Mouse (Mus musculus): ENCODE results near the gene Olfr186. TPM values are rescaled to one million over a fixed set of nuclear protein-coding genes. Genes with fewer than 3 reads are reported as not detected.

Gene Olfr186
- total and polyA plus RNA-seq, 2 experiments from 2014 or later: not detected

DNA sequence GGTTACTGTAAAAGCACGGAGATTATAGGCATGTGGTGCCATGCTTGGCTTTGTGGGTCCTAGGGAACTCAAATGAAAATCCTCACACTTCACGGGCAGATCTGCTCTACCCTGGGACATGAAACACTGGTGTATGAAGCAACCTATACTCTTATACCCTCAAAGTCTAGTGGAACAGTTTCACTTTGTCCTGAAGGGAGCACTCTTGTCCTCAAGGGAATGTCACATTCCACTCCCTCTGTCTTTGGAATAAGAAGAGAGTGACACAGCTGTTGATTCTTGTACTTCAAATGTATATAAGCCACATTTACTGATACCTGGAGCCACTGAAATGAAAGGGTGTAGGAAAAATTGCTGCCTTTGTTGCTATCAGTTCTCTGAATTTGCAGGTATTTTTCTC, 35.0 kb downstream of the Olfr186 start, which contains the start of gene Olfr183:
TSS of gene Olfr183 (plus strand) at position 301 of the 400 bp plus-strand sequence.
- Histone ChIP-seq H3K4me1 (ENCODE audit: control insufficient read depth, insufficient read depth) (no peaks in the 10 kb centered on the region), H3K4me2 (ENCODE audit: low read depth, low read length) (no peak within 1 kb of the TSS), H3K4me3 (ENCODE audit: low read depth, low read length) (no peak within 1 kb of the TSS), H3K27ac (ENCODE audit: low read depth) (no peak within 1 kb of the TSS), H3K9me3 (replicated peaks; ENCODE audit: control insufficient read depth, low read length) (no peaks in the 10 kb centered on the region), H3K36me3 (replicated peaks; ENCODE audit: control insufficient read depth, insufficient read depth, low read length) (no peaks in the 10 kb centered on the region), H3K9ac (replicated peaks; ENCODE audit: low read depth, low read length) (no peak within 1 kb of the TSS), H3K27me3 (ENCODE audit: control insufficient read depth, insufficient read depth, low read length) (no peaks in the 10 kb centered on the region)
- TF ChIP-seq CTCF (IDR thresholded peaks at IDR 0.05; ENCODE audit: low read depth) (no peak), EP300 (IDR thresholded peaks at IDR 0.05; ENCODE audit: low read depth) (no peak)
- 62% methylated on average over 2 of the region's 2 CpGs for WGBS
- no peak for ATAC-seq (ENCODE audit: insufficient read depth, low read depth)
- DNase-seq (ENCODE audit: low spot score): no peak

Other genes starting within 250 kb of the Olfr186 start
- not detected in 2 replicates for gene Olfr173, start 230.0 kb downstream of the Olfr186 start, total RNA-seq (2014; rRNA removed; ENCODE audit: low replicate concordance)
- gene Olfr173, start 230.0 kb downstream of the Olfr186 start, polyA plus RNA-seq (2015; fragmentation: Nextera tagmentation; extraction: Ambion mirVana): not detected in 2 replicates
- not detected in 2 replicates for gene Olfr175-ps1, start 203.5 kb downstream of the Olfr186 start, total RNA-seq (2014; rRNA removed; ENCODE audit: low replicate concordance)
- gene Olfr175-ps1, start 203.5 kb downstream of the Olfr186 start, polyA plus RNA-seq (2015; fragmentation: Nextera tagmentation; extraction: Ambion mirVana): not detected in 2 replicates
- gene Olfr177, start 155.5 kb downstream of the Olfr186 start, total RNA-seq (2014; rRNA removed; ENCODE audit: low replicate concordance): not detected in 2 replicates
- not detected in 2 replicates for gene Olfr177, start 155.5 kb downstream of the Olfr186 start, polyA plus RNA-seq (2015; fragmentation: Nextera tagmentation; extraction: Ambion mirVana)
- gene Olfr178, start 138.2 kb downstream of the Olfr186 start, total RNA-seq (2014; rRNA removed; ENCODE audit: low replicate concordance): not detected in 2 replicates
- not detected in 2 replicates for gene Olfr178, start 138.2 kb downstream of the Olfr186 start, polyA plus RNA-seq (2015; fragmentation: Nextera tagmentation; extraction: Ambion mirVana)
- not detected in 2 replicates for gene Olfr181, start 101.5 kb downstream of the Olfr186 start, total RNA-seq (2014; rRNA removed; ENCODE audit: low replicate concordance)
- not detected in 2 replicates for gene Olfr181, start 101.5 kb downstream of the Olfr186 start, polyA plus RNA-seq (2015; fragmentation: Nextera tagmentation; extraction: Ambion mirVana)
- gene Olfr180, start 100.9 kb downstream of the Olfr186 start, total RNA-seq (2014; rRNA removed; ENCODE audit: low replicate concordance): not detected in 2 replicates
- gene Olfr180, start 100.9 kb downstream of the Olfr186 start, polyA plus RNA-seq (2015; fragmentation: Nextera tagmentation; extraction: Ambion mirVana): not detected in 2 replicates
- gene Olfr183, start 34.9 kb downstream of the Olfr186 start, total RNA-seq (2014; rRNA removed; ENCODE audit: low replicate concordance): not detected in 2 replicates
- not detected in 2 replicates for gene Olfr183, start 34.9 kb downstream of the Olfr186 start, polyA plus RNA-seq (2015; fragmentation: Nextera tagmentation; extraction: Ambion mirVana)
- gene Olfr187, start 9.5 kb upstream of the Olfr186 start, total RNA-seq (2014; rRNA removed; ENCODE audit: low replicate concordance): not detected in 2 replicates
- not detected in 2 replicates for gene Olfr187, start 9.5 kb upstream of the Olfr186 start, polyA plus RNA-seq (2015; fragmentation: Nextera tagmentation; extraction: Ambion mirVana)
- not detected in 2 replicates for gene Olfr190, start 47.7 kb upstream of the Olfr186 start, total RNA-seq (2014; rRNA removed; ENCODE audit: low replicate concordance)
- not detected in 2 replicates for gene Olfr190, start 47.7 kb upstream of the Olfr186 start, polyA plus RNA-seq (2015; fragmentation: Nextera tagmentation; extraction: Ambion mirVana)
- gene Olfr191, start 59.5 kb upstream of the Olfr186 start, total RNA-seq (2014; rRNA removed; ENCODE audit: low replicate concordance): not detected in 2 replicates
- not detected in 2 replicates for gene Olfr191, start 59.5 kb upstream of the Olfr186 start, polyA plus RNA-seq (2015; fragmentation: Nextera tagmentation; extraction: Ambion mirVana)
- not detected in 2 replicates for gene Olfr193, start 81.6 kb upstream of the Olfr186 start, total RNA-seq (2014; rRNA removed; ENCODE audit: low replicate concordance)
- gene Olfr193, start 81.6 kb upstream of the Olfr186 start, polyA plus RNA-seq (2015; fragmentation: Nextera tagmentation; extraction: Ambion mirVana): not detected in 2 replicates
- not detected in 2 replicates for gene Olfr194, start 90.8 kb upstream of the Olfr186 start, total RNA-seq (2014; rRNA removed; ENCODE audit: low replicate concordance)
- gene Olfr194, start 90.8 kb upstream of the Olfr186 start, polyA plus RNA-seq (2015; fragmentation: Nextera tagmentation; extraction: Ambion mirVana): not detected in 2 replicates
- not detected in 2 replicates for gene Olfr195, start 116.8 kb upstream of the Olfr186 start, total RNA-seq (2014; rRNA removed; ENCODE audit: low replicate concordance)
- not detected in 2 replicates for gene Olfr195, start 116.8 kb upstream of the Olfr186 start, polyA plus RNA-seq (2015; fragmentation: Nextera tagmentation; extraction: Ambion mirVana)
- not detected in 2 replicates for gene Olfr196, start 140.2 kb upstream of the Olfr186 start, total RNA-seq (2014; rRNA removed; ENCODE audit: low replicate concordance)
- not detected in 2 replicates for gene Olfr196, start 140.2 kb upstream of the Olfr186 start, polyA plus RNA-seq (2015; fragmentation: Nextera tagmentation; extraction: Ambion mirVana)
- not detected in 2 replicates for gene Olfr198, start 173.2 kb upstream of the Olfr186 start, total RNA-seq (2014; rRNA removed; ENCODE audit: low replicate concordance)
- not detected in 2 replicates for gene Olfr198, start 173.2 kb upstream of the Olfr186 start, polyA plus RNA-seq (2015; fragmentation: Nextera tagmentation; extraction: Ambion mirVana)
- gene Olfr199, start 189.5 kb upstream of the Olfr186 start, total RNA-seq (2014; rRNA removed; ENCODE audit: low replicate concordance): not detected in 2 replicates
- gene Olfr199, start 189.5 kb upstream of the Olfr186 start, polyA plus RNA-seq (2015; fragmentation: Nextera tagmentation; extraction: Ambion mirVana): not detected in 2 replicates
- gene Olfr201, start 242.3 kb upstream of the Olfr186 start, total RNA-seq (2014; rRNA removed; ENCODE audit: low replicate concordance): not detected in 2 replicates
- gene Olfr201, start 242.3 kb upstream of the Olfr186 start, polyA plus RNA-seq (2015; fragmentation: Nextera tagmentation; extraction: Ambion mirVana): not detected in 2 replicates